Mouse (Mus musculus) lung, postnatal 0 days (tissue): ENCODE measurements at regions not wholly inside any gene's neighbourhood (a gene's known extent, or its start where the extent isn't known, plus 50 kb on each side); places are given as distances from the start of the nearest gene placed in this dataset.

Experiments
- ATAC-seq: fragments of 200-750 bp; cut with Nextera tagmentation; 2 replicates; pipeline ENCODE4 v1.8.0; 2017; ENCODE audit warnings: moderate library complexity
- DNase-seq: peaks from one replicate; pipeline ENCODE4 v3.0.0-alpha.2; 2016; ENCODE audit warnings: low spot score
- H3K27ac ChIP-seq: fragments of 300-500 bp; sonication (generic); 2 replicates; pipeline ENCODE4 v1.5.1; 2014; ENCODE audit warnings: antibody characterized with exemption, mild to moderate bottlenecking, low read length, mixed read lengths
- H3K27me3 ChIP-seq: fragments of 300-500 bp; sonication (generic); replicated peaks from 2 replicates; pipeline ENCODE4 v1.6.1; 2014; ENCODE audit warnings: low read length, mixed read lengths; ENCODE audit not compliant: insufficient read depth
- H3K36me3 ChIP-seq: fragments of 300-500 bp; sonication (generic); 2 replicates; pipeline ENCODE4 v1.6.1; 2014; ENCODE audit warnings: low read length, mixed read lengths; ENCODE audit not compliant: insufficient read depth
- H3K4me1 ChIP-seq: fragments of 300-500 bp; sonication (generic); 2 replicates; pipeline ENCODE4 v1.6.1; 2014; ENCODE audit warnings: antibody characterized with exemption, low read depth, low read length, mixed read lengths; ENCODE audit not compliant: insufficient read depth
- H3K4me2 ChIP-seq: fragments of 300-500 bp; sonication (generic); replicated peaks from 2 replicates; pipeline ENCODE4 v1.6.1; 2014; ENCODE audit warnings: low read depth, mild to moderate bottlenecking, low read length, moderate library complexity, mixed read lengths
- H3K4me3 ChIP-seq: fragments of 300-500 bp; sonication (generic); 2 replicates; pipeline ENCODE4 v1.5.1; 2014; ENCODE audit warnings: low read depth, low read length
- H3K9ac ChIP-seq: fragments of 300-500 bp; sonication (generic); replicated peaks from 2 replicates; pipeline ENCODE4 v1.6.1; 2014; ENCODE audit warnings: low read depth, mild to moderate bottlenecking
- H3K9me3 ChIP-seq: fragments of 300-500 bp; sonication (generic); 2 replicates; pipeline ENCODE4 v1.6.1; 2016; ENCODE audit warnings: low read length, mixed read lengths
- CTCF ChIP-seq: IDR thresholded peaks from 2 replicates; pipeline ENCODE4 v1.5.1; 2016; ENCODE audit warnings: antibody characterized with exemption, mild to moderate bottlenecking
- EP300 ChIP-seq: IDR thresholded peaks from 2 replicates; pipeline ENCODE4 v1.6.1; 2016; ENCODE audit warnings: antibody characterized with exemption, mild to moderate bottlenecking, control low read depth
- WGBS: fragments of 180-500 bp; shearing (Covaris S2); extraction: QIAGEN DNeasy Blood & Tissue Kit; methylation state at CpG from one replicate; pipeline ENCODE4 v1.1.7; 2014; 5-methylcytosine and 5-hydroxymethylcytosine counted together

DNA sequence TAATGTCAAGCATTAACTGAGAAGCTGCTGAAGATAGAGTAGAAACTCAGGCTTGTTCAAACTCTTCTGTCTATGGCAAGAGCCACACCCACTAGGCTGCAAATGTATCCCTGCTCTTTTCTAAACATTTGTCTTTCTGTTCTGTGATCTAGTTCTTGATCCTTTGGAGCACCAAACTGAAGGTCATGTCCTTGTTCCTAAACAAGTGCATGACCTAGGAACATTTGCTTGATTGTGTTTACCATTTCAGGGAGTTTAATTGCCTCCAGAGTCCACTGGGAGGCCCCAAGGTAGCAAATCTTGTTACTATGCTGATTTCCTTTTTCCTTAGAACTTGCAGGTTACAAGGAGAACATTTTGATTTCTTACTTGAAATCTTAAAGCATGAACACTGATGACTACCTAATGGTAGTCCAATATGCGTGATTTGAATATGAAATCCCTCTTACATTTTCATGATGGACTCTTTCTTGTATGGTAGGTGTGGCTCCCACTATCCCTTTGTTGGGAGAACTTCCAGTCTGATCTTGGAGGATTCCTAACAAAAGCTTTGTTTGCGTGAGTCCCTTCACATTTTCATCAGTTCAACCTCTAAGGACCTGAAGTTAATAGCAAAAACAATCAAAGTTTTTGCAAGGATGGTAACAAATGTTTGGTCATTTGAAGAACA lies 652.9 kb upstream of the 4930452B06Rik start:
- Histone ChIP-seq H3K27me3 (no peaks in the 10 kb centered on the region), H3K4me3 (no peak overlapping the region), H3K9ac (no peak overlapping the region), H3K36me3 (no peaks in the 10 kb centered on the region), H3K9me3 (no peaks in the 10 kb centered on the region), H3K4me1 (no peaks in the 10 kb centered on the region), H3K4me2 (no peak overlapping the region), H3K27ac (no peak overlapping the region)
- 78% methylated on average over 2 of the region's 2 CpGs for WGBS
- TF ChIP-seq EP300 (no peak), CTCF (no peak)
- DNase-seq (no peak), ATAC-seq (no peak)

DNA sequence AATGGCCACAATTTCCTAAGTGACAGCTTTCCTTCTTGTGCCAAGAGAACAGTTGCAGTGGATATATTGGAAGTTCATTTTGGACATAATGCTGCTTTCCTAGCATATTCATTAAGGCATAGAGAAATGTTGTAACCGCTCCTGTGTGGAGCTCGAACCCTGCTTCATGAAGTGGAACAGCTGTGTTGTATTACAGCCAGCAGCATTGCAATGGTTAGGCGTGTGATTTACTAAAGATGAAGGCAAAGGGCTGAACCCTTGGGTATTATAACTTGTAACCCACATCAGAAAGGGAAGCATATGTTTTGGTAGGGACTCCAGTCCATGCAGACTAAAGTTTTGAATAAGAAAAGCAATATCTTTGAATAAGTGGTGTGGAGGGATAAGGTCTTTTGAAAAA lies 649.2 kb upstream of the 4930452B06Rik start:
- ATAC-seq, result peak; percentile 83
- H3K4me2 ChIP-seq, result no peak overlapping the region
- 53% methylated on average over 3 of the region's 3 CpGs for WGBS
- DNase-seq, result peak; percentile 62
- H3K27me3 ChIP-seq, result no peaks in the 10 kb centered on the region
- H3K9me3 ChIP-seq, result no peaks in the 10 kb centered on the region
- no peak overlapping the region for H3K4me3 ChIP-seq
- no peak overlapping the region for H3K27ac ChIP-seq
- H3K4me1 ChIP-seq, result no peaks in the 10 kb centered on the region
- TF ChIP-seq EP300 (no peak; the same call in none of the 2 replicates), CTCF (no peak)
- H3K36me3 ChIP-seq, result no peaks in the 10 kb centered on the region
- no peak overlapping the region for H3K9ac ChIP-seq

DNA sequence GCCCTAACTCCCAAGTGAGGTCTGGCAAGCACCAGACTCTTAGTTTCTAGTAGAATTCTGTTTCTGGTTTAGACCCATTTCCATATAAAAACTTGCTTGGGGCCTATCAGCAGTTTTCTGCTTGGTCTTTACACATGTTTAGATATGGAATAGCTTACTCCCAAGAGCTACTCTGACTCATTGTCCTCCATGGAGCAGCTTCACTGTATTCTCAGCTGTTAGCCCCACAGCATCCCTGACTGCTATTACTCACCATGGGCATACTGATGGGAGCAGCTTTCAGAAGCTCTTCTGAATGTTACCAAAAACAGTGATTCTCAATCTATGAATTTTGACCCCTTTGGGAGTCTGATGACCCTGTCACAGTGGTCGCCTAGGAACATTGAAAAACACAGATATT lies 630.1 kb upstream of the 4930452B06Rik start:
- ATAC-seq (no peak), DNase-seq (no peak)
- no peak overlapping the region for H3K9ac ChIP-seq
- no peaks in the 10 kb centered on the region for H3K4me1 ChIP-seq
- no peaks in the 10 kb centered on the region for H3K27me3 ChIP-seq
- no peak overlapping the region for H3K27ac ChIP-seq
- no peaks in the 10 kb centered on the region for H3K9me3 ChIP-seq
- no peaks in the 10 kb centered on the region for H3K36me3 ChIP-seq
- WGBS, result 71% methylated on average over 1 of the region's 1 CpGs
- no peak for TF ChIP-seq CTCF
- TF ChIP-seq EP300, result no peak
- H3K4me2 ChIP-seq, result no peak overlapping the region
- no peak overlapping the region for H3K4me3 ChIP-seq

DNA sequence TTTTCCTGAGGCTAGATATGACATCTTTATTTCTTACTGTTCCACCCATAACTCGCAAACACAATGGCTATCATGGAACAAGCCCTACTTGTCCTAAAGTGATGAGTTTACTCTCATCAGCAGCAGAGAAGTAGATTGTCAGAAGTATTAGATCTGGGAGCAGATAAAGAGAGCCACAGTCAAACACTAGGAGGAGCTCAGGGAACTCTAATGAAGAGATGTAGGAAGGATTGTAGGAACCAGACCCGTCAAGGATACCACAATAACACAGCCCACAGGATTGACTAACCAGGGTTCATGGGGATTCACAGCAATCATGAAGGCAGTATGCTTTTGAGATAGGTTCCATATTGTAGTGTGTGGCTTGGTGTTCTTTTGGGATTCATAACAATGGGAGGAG lies 628.5 kb upstream of the 4930452B06Rik start:
- Histone ChIP-seq H3K4me1 (no peaks in the 10 kb centered on the region), H3K9me3 (no peaks in the 10 kb centered on the region), H3K36me3 (no peaks in the 10 kb centered on the region), H3K27me3 (no peaks in the 10 kb centered on the region), H3K4me2 (no peak overlapping the region), H3K4me3 (no peak overlapping the region), H3K9ac (no peak overlapping the region), H3K27ac (no peak overlapping the region)
- ATAC-seq (no peak), DNase-seq (no peak)
- WGBS, result 77% methylated on average over 2 of the region's 2 CpGs
- TF ChIP-seq CTCF, result no peak; the same call in 1 of the 2 replicates
- TF ChIP-seq EP300, result no peak

DNA sequence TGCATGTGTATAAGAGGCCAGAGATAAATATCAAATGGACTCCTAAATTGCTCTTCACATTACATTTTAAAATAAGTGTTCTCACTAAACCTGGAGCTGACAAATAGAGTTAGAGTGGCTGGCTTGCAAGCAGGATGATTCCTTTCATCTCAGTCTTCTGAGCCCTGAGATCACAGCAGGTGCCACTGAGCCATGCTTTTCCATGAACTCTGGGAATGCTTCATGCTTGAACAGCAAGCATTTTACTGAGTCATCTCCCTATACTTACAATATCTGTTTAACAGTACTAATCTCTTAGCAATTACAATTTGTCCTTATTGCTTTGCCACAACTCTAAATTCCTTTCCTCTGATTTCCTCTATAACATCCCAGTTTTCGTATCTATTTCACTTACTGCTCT lies 622.1 kb upstream of the 4930452B06Rik start:
- H3K36me3 ChIP-seq, result no peaks in the 10 kb centered on the region
- DNase-seq, result no peak
- no peaks in the 10 kb centered on the region for H3K9me3 ChIP-seq
- H3K27me3 ChIP-seq, result no peaks in the 10 kb centered on the region
- no peak overlapping the region for H3K4me3 ChIP-seq
- no peak overlapping the region for H3K4me2 ChIP-seq
- H3K9ac ChIP-seq, result no peak overlapping the region
- H3K27ac ChIP-seq, result no peak overlapping the region
- WGBS, result 76% methylated on average over 1 of the region's 1 CpGs
- H3K4me1 ChIP-seq, result no peaks in the 10 kb centered on the region
- no peak for TF ChIP-seq EP300
- no peak for TF ChIP-seq CTCF
- ATAC-seq, result no peak

DNA sequence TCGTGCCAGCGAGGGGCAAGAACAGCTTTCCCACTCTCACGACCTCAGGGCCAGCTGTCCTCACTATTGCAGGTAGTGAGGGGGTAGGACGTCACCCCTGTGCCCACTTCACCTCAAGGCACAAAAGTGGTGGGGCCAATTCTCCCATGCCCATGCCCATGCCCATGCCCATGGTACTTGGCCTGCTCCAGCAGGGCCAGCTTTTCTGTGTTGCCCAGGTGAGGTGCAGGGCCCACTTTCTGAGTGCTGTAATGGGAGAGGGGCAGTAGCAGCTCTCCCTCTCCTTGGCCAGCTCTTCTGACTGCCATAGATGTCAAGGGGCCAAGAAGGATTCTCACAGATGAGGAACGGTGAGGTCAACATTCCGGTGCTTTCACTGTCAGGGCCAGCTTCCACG lies 619.6 kb upstream of the 4930452B06Rik start:
- ATAC-seq (no peak), DNase-seq (no peak)
- no peaks in the 10 kb centered on the region for H3K9me3 ChIP-seq
- H3K4me3 ChIP-seq, result no peak overlapping the region
- no peaks in the 10 kb centered on the region for H3K36me3 ChIP-seq
- no peak overlapping the region for H3K4me2 ChIP-seq
- no peak for TF ChIP-seq EP300
- no peaks in the 10 kb centered on the region for H3K4me1 ChIP-seq
- H3K27me3 ChIP-seq, result no peaks in the 10 kb centered on the region
- WGBS, result 80% methylated on average over 7 of the region's 7 CpGs
- H3K9ac ChIP-seq, result no peak overlapping the region
- H3K27ac ChIP-seq, result no peak overlapping the region
